Mouse (Mus musculus) frontal cortex, postnatal 14 days (tissue): ENCODE results near the gene Chkb.

Experiments
- DNase-seq, 2 experiments: peaks; one replicate each; pipeline ENCODE4 v3.0.0; 2022; ENCODE audit warnings: low spot score in 2 of 2

The Chkb gene

GRCm38 (mm10) chr15:89399716-89400115 lies 30.0 kb downstream of the Chkb start:
- no peak for DNase-seq

DNA sequence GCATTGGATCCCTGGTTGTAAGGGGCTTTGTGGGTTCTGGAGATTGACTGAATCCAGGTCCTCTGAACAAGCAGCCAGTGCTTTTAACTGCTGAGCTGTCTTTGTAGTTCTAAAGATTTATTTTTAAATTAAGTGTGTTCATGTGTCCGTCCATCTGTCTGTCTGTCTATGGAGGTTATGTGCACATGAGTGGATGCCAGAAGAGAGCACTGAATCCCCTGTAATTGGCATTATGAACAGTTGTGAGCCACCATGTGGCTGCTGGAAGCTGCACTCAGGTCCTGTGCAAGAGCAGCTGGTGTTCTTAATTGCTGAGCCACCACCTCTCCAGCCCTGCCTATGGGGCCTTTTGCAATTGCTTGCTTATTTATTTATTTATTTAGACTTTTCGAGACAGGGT lies 31.6 kb downstream of the Chkb start:
- DNase-seq: no peak

GRCm38 (mm10) chr15:89396883-89397282 lies 32.8 kb downstream of the Chkb start:
- no peak for DNase-seq

- no peak for DNase-seq
Observed at GRCm38 (mm10) chr15:89390081-89390480, 39.6 kb downstream of the Chkb start.

- DNase-seq: no peak
Observed at GRCm38 (mm10) chr15:89387127-89387526, 42.6 kb downstream of the Chkb start.

GRCm38 (mm10) chr15:89384617-89385016 lies 45.1 kb downstream of the Chkb start, which contains the start of gene Klhdc7b:
Gene Klhdc7b (plus strand): TSS chr15:89384917.
- DNase-seq: no peak

GRCm38 (mm10) chr15:89379429-89379828 lies 50.3 kb downstream of the Chkb start:
- no peak for DNase-seq

- no peak for DNase-seq
Observed at GRCm38 (mm10) chr15:89378831-89379401, 50.8 kb downstream of the Chkb start, which contains the start of gene Odf3b. Gene Odf3b (minus strand): TSS chr15:89379282.

GRCm38 (mm10) chr15:89377938-89378828 lies 51.5 kb downstream of the Chkb start:
- no peak for DNase-seq

DNA sequence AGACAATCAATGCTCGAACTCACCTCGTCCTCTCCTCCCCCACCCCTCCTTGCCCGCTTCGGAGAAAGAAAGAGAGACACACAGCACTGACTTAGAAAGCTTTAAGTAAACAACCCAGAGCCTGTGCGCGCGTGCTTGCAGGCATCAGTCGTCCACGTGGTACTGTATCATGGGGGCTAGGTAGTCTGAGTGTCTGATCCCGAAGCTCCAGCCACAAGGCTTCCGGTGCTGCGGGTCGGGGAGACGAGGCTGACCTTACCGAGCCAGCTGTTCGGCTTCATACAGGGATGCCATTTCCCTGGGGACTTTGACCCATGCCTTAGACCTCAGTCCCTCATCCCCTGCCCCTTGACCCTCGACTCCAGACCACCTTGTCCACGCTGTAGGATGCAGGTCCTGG lies 52.3 kb downstream of the Chkb start:
- no peak for DNase-seq

DNA sequence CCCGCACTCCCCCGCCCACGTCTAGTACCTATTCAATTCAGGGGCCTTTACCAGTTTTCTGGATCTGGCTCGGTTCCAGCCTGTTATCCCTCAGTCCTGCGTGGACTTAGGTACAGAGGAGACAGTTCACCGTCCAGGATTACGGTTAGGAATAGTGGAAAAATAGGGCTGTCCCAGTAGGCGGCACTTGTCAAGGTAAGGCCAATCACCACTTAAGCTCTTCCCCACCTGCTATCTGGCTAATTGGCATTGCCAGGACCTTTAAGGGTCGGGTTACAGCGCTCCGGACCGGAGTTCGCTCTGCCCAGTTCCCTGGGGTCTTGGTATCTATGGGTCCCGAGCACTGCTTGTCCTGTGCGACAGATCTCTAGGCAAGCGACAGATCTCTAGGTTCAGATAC lies 52.8 kb downstream of the Chkb start, which contains the start of gene Tymp:
Tymp (minus strand) TSS at position 83 of the 400 bp plus-strand sequence.
- no peak for DNase-seq
